Mouse (Mus musculus): ENCODE data around the gene Arl4c. TPM values are rescaled to one million over a fixed set of nuclear protein-coding genes. Genes with fewer than 3 reads are reported as not detected.
A peak's percentile ranks its signal among the peaks of the same experiment; 100 is the strongest.
"Not testable (repeated sequence)": the region's sequence is repeated elsewhere in the genome, so short reads cannot be mapped to it uniquely, and the experiment has no call there.

The Arl4c gene
- polyA plus RNA-seq, 1 experiment from 2014 or later = 22.3 TPM

DNA sequence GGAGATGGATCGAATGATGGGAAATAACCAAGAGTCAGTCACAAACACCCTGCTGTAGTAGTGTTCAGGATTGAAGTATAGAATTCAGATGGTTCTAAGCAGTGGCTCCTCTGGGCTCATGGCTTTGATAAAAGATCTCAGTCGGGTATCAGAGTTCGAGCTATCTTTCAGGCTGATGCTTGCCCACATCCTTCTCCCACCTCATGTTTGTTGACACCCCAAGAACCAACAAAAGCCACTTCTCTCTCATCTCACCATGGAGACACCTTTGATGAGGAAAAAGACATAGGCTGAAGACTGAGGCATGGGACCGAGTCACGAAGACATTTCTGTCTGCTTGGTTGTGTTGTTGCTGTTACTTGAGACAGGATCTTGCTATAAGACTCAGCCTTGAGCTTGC is 57.6 kb downstream of the Arl4c start:
- WGBS = 87% methylated on average over 5 of the region's 5 CpGs
- Histone ChIP-seq H3K4me1 (peaks cover 25% of the 10 kb centered on the region), H3K36me3 (replicated peaks) (no peaks in the 10 kb centered on the region), H3K4me3 (no peak overlapping the region), H3K9me3 (no peaks in the 10 kb centered on the region), H3K27me3 (ENCODE audit: poor library complexity, severe bottlenecking) (no peaks in the 10 kb centered on the region), H3K27ac (no peak overlapping the region)
- DNase-seq (ENCODE audit: extremely low spot score, low spot score) = no peak

DNA sequence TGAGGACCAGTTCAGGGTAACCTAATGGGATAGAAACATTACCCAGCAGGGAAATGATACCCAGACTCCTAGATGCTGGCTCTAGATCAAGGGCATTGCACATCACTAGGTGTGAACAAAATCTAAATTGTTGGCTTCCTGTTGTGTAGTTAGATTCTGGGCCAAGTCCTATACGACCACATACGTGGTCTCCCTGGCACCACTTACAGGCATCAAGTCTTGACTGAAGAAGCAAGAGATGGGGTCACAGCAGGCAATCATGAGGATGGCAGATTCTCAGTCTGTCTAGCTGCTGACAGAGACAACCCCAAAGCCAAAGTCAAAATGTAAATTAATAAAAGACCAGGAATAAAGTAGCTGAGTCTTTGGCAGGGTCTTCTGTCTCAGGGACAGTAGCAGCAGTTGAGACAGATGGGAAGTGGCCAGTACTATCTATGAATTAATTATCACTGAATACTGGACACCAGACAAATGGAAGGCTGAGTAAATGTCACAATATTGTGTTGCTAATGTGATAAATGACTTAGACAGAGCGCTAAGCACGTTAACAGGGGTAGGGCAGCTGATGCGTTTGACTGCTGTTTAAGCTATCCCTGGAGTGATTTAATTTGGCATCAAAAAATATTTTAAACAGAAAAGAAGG is 58.7 kb downstream of the Arl4c start:
- H3K9me3 ChIP-seq = no peaks in the 10 kb centered on the region
- H3K4me3 ChIP-seq = no peak overlapping the region
- no peaks in the 10 kb centered on the region for H3K27me3 ChIP-seq (ENCODE audit: poor library complexity, severe bottlenecking)
- no peaks in the 10 kb centered on the region for H3K36me3 ChIP-seq (replicated peaks)
- DNase-seq (ENCODE audit: extremely low spot score, low spot score) = no peak
- 88% methylated on average over 5 of the region's 5 CpGs for WGBS
- H3K27ac ChIP-seq = no peak overlapping the region
- H3K4me1 ChIP-seq = peaks cover 32% of the 10 kb centered on the region

GRCm38 (mm10) chr1:88642735-88643134 is 59.3 kb downstream of the Arl4c start:
- H3K9me3 ChIP-seq = no peaks in the 10 kb centered on the region
- no peaks in the 10 kb centered on the region for H3K36me3 ChIP-seq (replicated peaks)
- 88% methylated on average over 4 of the region's 4 CpGs for WGBS
- DNase-seq (ENCODE audit: extremely low spot score, low spot score) = no peak
- no peak overlapping the region for H3K27ac ChIP-seq
- H3K27me3 ChIP-seq (ENCODE audit: poor library complexity, severe bottlenecking) = no peaks in the 10 kb centered on the region
- H3K4me3 ChIP-seq = no peak overlapping the region
- peaks cover 27% of the 10 kb centered on the region for H3K4me1 ChIP-seq

DNA sequence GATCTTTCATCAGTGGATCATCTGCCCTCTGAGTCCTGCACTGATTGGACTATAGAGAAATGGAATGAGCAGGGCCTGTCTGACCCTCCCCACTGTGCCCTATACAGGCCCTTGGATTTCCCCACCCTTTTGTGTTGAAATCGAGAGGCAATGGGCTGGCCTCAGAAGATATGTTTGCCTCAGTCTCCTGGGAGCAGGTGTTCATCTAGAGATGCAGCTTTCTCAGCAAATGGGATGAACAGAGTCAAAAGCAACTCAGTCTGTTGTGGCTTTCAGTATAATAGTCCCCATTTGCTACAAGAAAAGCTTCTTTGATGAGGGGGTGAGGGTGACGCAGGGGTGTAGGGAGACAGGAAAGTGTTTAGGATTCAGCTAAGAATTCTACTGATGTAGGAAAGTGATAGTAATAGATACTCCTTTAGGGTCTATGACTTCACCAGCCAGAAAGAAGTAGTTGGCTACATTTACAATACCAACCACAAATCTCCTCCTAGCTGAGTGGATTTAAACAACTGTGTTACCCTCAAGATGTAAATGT is 60.3 kb downstream of the Arl4c start:
- H3K4me1 ChIP-seq = peaks cover 27% of the 10 kb centered on the region
- no peak for DNase-seq (ENCODE audit: extremely low spot score, low spot score)
- WGBS = 76% methylated on average over 2 of the region's 2 CpGs
- H3K36me3 ChIP-seq (replicated peaks) = no peaks in the 10 kb centered on the region
- no peaks in the 10 kb centered on the region for H3K9me3 ChIP-seq
- no peak overlapping the region for H3K27ac ChIP-seq
- H3K4me3 ChIP-seq = no peak overlapping the region
- H3K27me3 ChIP-seq (ENCODE audit: poor library complexity, severe bottlenecking) = no peaks in the 10 kb centered on the region

DNA sequence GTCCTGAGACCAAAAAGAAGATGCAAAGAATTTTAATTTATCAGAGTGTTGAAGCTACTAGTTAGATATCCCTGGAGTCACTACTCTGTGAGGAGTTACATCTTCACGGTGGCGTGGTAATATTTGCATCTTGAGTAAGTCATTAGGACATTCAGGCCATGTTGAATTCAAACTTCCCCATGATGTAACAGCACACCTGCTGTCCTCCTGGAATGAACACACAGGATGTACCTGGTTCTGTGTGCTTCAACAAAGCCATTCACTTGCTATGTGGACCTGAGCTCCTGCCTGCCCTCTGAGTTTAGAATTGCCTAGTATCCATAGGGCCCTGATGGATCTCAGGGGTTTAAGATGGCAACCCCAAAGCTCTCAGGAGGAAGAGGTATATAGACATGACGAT is 60.8 kb downstream of the Arl4c start:
- Histone ChIP-seq H3K27ac (no peak overlapping the region), H3K36me3 (replicated peaks) (no peaks in the 10 kb centered on the region), H3K4me3 (no peak overlapping the region), H3K4me1 (peaks cover 29% of the 10 kb centered on the region), H3K9me3 (no peaks in the 10 kb centered on the region), H3K27me3 (ENCODE audit: poor library complexity, severe bottlenecking) (no peaks in the 10 kb centered on the region)
- no peak for DNase-seq (ENCODE audit: extremely low spot score, low spot score)
- 90% methylated on average over 3 of the region's 3 CpGs for WGBS

GRCm38 (mm10) chr1:88639432-88640281 is 62.4 kb downstream of the Arl4c start:
- DNase-seq (ENCODE audit: extremely low spot score, low spot score) = no peak
- 22% methylated on average over 10 of the region's 10 CpGs for WGBS
- Histone ChIP-seq H3K36me3 (replicated peaks) (no peaks in the 10 kb centered on the region), H3K4me3 (no peak overlapping the region; the same call in 1 of the 2 replicates), H3K27me3 (ENCODE audit: poor library complexity, severe bottlenecking) (no peaks in the 10 kb centered on the region), H3K9me3 (no peaks in the 10 kb centered on the region), H3K4me1 (peaks cover 33% of the 10 kb centered on the region), H3K27ac (peak overlapping the region; percentile 82)

- Histone ChIP-seq H3K27ac (peak overlapping the region; percentile 82; the same call in 1 of the 2 replicates), H3K27me3 (ENCODE audit: poor library complexity, severe bottlenecking) (no peaks in the 10 kb centered on the region), H3K9me3 (no peaks in the 10 kb centered on the region), H3K4me1 (peaks cover 42% of the 10 kb centered on the region), H3K36me3 (replicated peaks) (no peaks in the 10 kb centered on the region), H3K4me3 (no peak overlapping the region)
- no peak for DNase-seq (ENCODE audit: extremely low spot score, low spot score)
- 69% methylated on average over 4 of the region's 4 CpGs for WGBS
These were observed 63.4 kb downstream of the Arl4c start for GRCm38 (mm10) chr1:88638622-88639021.

- DNase-seq (ENCODE audit: extremely low spot score, low spot score); H3K4me3 ChIP-seq; H3K9me3 ChIP-seq; H3K36me3 ChIP-seq (replicated peaks); H3K27ac ChIP-seq; H3K27me3 ChIP-seq (ENCODE audit: poor library complexity, severe bottlenecking): not testable (repeated sequence)
- H3K4me1 ChIP-seq = peaks cover 53% of the 10 kb centered on the region
- 66% methylated on average over 2 of the region's 2 CpGs for WGBS
These were observed 65.4 kb downstream of the Arl4c start for GRCm38 (mm10) chr1:88636579-88637161.

DNA sequence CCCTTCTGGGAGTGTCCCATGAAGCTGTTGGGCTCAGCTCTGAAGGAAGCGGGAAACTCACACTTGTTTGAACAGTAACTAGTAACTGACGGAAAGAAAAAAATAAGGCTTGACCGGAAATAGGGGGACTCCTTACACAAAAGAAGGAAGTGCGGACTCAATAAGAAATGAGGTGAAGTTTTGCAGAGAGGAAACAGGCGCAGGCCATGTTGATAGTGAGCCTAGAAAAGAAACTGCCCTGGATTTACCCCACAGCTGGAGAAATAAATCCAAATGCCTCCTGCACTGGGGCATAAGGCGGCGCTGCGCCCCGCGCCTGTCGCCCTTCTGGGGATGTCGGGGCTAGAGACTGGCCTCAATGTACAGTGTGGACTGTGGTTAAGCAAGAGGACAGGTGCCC is 66.4 kb downstream of the Arl4c start:
- H3K27me3 ChIP-seq (ENCODE audit: poor library complexity, severe bottlenecking) = no peaks in the 10 kb centered on the region
- H3K9me3 ChIP-seq = no peaks in the 10 kb centered on the region
- H3K4me1 ChIP-seq = peaks cover 50% of the 10 kb centered on the region
- no peak overlapping the region for H3K4me3 ChIP-seq
- 0 out of 2 replicates have a peak overlapping the region, but pooled peaks have one; percentile 3 for H3K27ac ChIP-seq
- DNase-seq (ENCODE audit: extremely low spot score, low spot score) = no peak
- no peaks in the 10 kb centered on the region for H3K36me3 ChIP-seq (replicated peaks)
- WGBS = 94% methylated on average over 12 of the region's 12 CpGs

DNA sequence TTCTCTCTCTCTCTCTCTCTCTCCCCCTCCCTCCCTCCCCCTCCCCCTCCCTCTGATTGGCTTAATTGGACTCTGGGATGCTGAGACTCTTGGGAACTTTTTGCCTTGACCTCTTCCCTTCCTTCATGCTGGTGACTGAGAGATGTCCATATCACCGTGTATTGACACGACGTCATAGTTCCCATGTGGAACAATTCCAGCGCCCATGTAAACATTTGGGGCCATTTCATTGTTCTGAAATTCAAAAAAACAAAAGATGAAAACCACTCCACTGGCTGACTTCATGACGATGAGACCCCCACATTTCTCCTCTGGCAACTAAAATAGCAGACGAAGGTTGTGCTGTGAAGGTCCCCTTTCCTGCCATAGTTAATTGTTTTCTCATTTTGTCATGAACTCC is 69.2 kb downstream of the Arl4c start:
- Histone ChIP-seq H3K36me3 (replicated peaks) (no peaks in the 10 kb centered on the region), H3K4me3 (no peak overlapping the region), H3K27me3 (ENCODE audit: poor library complexity, severe bottlenecking) (peaks cover 10% of the 10 kb centered on the region; the same call in 1 of the 2 replicates), H3K9me3 (no peaks in the 10 kb centered on the region), H3K27ac (0 out of 2 replicates have a peak overlapping the region, but pooled peaks have one; percentile 36), H3K4me1 (peaks cover 36% of the 10 kb centered on the region)
- DNase-seq (ENCODE audit: extremely low spot score, low spot score) = no peak
- WGBS = 77% methylated on average over 6 of the region's 6 CpGs

GRCm38 (mm10) chr1:88629966-88630488 is 72.0 kb downstream of the Arl4c start:
- Histone ChIP-seq H3K4me1 (peaks cover 31% of the 10 kb centered on the region), H3K36me3 (replicated peaks) (no peaks in the 10 kb centered on the region), H3K27ac (peak overlapping the region; percentile 13; the same call in 1 of the 2 replicates), H3K4me3 (no peak overlapping the region), H3K27me3 (ENCODE audit: poor library complexity, severe bottlenecking) (peaks cover 16% of the 10 kb centered on the region; the same call in 1 of the 2 replicates), H3K9me3 (no peaks in the 10 kb centered on the region)
- DNase-seq (ENCODE audit: extremely low spot score, low spot score) = no peak
- WGBS = 18% methylated on average over 2 of the region's 2 CpGs

DNA sequence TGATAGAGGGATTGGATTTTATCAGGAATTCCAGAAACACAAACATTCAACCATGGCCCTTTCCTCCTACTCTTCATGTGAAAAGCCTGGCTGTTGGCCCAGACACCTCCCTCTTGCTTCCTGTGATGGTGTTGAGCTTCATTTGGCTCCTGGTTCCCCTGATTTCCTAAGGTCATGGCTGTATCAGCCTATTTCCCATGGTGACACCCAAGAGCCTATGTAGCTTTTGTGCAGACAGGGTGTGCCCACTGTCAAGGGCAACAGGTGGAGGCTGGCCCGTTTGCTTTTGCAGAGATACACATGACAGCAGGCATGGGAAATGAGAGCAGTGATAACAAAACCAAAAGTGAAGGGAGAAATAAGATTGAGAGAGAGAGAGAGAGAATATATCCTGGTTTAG is 76.8 kb downstream of the Arl4c start:
- Histone ChIP-seq H3K4me3 (no peak overlapping the region), H3K9me3 (no peaks in the 10 kb centered on the region), H3K36me3 (replicated peaks) (no peaks in the 10 kb centered on the region), H3K4me1 (peaks cover 25% of the 10 kb centered on the region), H3K27me3 (ENCODE audit: poor library complexity, severe bottlenecking) (peaks cover 16% of the 10 kb centered on the region; the same call in 1 of the 2 replicates), H3K27ac (no peak overlapping the region)
- DNase-seq (ENCODE audit: extremely low spot score, low spot score) = no peak
- 88% methylated on average over 1 of the region's 1 CpGs for WGBS
